Mouse (Mus musculus) urinary bladder, adult 18-20 months (tissue): Measurements from ENCODE around the gene Otop2.

Experiments
- DNase-seq, 2 experiments: peaks; one replicate each; pipeline ENCODE4 v3.0.0; 2022; ENCODE audit warnings: low spot score in 2 of 2, mixed read lengths in 2 of 2

Otop2 gene

DNA sequence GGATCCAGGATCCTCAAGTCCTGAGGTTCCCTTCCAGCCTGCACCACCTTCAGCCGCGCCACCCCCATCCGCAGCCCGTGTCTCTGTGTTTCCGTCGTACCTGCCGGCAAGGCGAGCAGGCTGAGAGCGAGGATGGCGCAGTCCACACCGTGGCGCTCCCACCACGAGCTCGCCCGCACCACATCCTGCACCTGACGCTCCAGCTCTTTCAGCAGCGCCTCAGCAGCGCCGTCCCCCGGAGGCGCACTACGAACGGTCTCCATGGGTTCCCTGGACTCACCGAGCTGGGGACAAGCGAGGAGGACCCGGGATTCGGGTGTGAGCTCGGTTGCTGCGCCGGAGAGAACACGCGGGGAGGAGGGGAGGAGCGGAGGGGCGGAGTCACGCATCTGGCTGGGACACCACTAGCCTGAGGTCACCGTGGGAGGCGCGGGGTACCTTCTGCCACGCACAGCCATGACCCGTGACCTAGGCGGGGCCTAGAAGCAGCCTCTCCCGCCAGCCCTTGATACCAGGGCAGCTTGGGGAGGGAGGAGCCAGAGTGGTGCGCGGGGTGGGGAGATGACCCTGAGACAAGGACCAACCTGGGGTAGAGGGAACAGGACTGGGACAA lies 9.6 kb upstream of the Otop2 start, which contains the start of gene Fads6:
Gene Fads6 (minus strand): TSS at position 450 of the 613 bp plus-strand sequence.
- peak; percentile 35 to 37 for DNase-seq

DNA sequence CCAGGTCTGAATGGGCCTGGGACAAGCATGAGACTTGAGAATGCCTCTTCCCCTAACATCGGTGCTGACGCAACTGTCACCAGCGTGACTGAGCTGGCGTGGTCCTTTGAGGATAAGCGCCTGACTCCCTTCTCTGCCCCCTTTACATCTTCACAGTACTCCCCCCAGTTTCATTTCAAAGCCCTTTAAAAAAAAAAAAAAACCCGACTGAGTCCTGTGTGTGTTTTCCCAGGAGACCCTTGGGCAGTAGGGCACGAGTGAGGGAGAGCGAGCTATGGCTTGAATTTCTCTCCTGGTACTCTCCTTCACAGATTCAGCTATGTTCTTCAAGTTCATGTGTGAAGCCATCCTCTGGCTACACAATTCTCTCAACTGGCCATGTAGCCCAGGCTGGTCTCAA lies 8.8 kb upstream of the Otop2 start:
- DNase-seq: no peak

DNA sequence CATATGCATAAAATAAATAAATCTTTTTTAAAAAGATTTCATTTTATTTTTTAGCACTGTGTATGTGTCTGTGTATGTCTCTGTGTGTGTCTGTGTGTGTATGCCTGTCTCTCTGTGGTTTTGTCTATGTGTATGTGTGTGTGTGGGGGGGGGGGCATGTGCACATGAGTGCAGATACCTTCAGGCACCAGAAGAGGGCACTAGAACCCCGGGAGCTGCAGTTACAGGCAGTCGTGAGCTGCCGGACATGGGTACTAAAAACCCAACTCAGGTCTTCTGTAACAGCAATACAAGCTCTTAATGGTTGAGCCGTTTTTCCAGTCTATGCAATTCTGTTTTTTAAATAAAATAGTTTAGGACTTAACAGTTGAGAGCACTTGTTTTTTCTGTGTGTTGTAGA lies 6.2 kb upstream of the Otop2 start:
- DNase-seq: no peak

- DNase-seq: no peak
Measured at GRCm38 (mm10) chr11:115301351-115301750, 5.6 kb upstream of the Otop2 start.

DNA sequence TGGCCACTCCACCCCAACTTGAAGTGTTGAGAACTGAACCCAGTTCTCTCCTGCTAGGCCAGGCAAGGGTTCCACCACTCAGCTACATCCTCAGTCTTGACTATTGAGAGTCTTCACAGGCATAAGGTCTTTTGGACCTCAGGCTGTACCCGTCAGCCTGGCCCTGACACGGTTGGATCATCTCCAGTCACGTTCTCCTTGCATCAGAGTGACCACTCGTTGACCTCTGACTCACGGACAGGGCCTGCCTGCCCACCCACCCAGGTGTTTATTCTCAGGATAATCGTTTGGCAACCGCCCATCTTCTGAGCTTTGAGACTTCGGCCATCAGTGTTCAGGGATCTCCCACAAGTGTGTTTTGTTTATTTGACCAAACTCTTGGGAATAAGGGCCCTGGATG lies 3.8 kb upstream of the Otop2 start:
- DNase-seq: peak in 1 of 2 experiments; percentile 48

GRCm38 (mm10) chr11:115308781-115309180 lies 1.8 kb downstream of the Otop2 start:
- DNase-seq: no peak

DNA sequence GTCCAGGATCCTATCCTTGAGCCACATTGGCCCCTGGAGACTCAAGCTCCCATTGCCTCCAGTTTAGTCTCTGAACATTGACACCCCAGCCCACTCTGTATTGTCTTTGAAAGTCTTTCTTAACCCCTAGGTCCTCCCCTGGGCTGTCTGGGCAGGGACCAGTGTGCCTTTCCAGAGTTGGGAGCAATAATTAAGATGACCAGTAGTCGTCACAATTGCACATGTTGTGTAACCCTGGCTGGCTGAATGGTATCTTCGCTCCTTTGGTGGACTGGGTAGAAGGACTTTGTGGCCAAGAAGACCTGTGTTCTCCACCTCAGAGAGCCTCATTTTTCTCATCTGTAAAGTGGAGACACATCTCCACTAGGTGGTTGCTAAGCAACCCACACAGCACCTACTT lies 7.3 kb downstream of the Otop2 start:
- DNase-seq: no peak

- no peak for DNase-seq
Measured at GRCm38 (mm10) chr11:115317204-115317603, 10.2 kb downstream of the Otop2 start.

DNA sequence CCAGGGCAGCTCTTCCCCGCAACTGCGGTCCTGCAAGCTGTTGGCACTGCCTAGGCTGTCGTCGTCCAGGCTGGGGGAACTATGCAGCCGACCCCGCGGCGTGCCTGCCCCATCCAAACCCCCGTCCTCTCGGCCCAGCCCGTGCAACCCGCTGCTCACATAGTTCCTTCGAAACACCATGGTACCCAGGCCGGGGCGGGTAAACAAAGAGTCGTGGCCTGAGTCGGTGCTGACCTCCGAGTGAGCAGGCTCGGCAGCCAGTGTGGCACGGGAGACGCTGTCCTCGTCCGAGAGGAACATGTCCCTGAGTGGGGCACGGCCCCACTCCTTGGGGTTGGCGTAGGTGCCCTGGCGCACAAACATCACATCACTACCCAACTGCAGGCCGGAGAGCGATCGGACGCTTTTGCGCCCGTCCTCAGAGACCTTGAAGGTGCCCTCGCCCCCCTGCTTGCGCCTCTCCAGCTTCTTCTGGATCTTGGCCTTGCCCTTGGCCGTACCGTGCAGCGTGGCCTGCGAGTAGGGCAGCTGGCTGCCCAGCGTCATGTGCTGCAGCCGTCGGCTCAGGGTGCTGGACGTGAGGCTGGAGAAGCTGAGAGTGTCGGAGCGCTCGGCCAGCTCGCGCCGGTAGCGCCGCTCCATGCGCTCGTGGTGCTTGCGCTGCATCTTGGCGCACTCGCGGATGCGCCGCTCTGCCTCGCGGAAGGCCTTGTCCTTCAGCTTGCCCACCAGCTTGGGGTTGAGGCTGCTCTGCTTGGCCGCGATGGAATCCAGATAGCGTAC lies 11.5 kb downstream of the Otop2 start:
- DNase-seq: no peak

DNA sequence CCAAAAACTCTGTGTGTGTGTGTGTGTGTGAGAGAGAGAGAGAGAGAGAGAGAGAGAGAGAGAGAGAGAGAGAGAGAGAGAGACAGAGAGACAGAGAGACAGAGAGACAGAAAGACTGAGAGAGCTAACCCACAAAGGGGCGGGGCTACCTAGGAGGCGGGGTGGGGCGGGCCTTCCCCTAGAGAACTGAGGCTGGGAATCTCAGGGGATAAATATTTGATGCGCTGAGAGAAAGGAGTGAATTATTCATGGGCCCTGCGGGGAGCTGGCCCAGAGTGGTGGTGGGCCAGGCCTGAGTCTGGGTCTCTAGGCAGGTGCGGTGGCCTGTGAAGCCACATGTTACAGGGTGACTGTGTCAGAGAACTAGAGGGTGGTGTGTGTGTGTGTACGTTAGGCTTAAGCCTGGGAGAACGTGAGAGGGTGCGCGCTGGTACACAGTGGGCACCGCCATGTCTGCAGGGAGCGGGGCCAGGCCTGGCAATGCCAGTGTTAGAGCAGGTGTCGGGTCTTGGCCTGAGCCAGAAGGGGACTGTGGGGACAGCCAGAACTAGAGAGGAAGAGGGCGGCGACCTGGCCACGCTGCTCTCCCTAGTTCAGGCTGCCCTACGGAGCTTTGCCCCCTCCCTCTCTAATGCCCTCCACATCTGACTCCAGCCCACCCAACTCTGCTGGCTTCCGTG lies 12.9 kb downstream of the Otop2 start:
- DNase-seq: no peak

DNA sequence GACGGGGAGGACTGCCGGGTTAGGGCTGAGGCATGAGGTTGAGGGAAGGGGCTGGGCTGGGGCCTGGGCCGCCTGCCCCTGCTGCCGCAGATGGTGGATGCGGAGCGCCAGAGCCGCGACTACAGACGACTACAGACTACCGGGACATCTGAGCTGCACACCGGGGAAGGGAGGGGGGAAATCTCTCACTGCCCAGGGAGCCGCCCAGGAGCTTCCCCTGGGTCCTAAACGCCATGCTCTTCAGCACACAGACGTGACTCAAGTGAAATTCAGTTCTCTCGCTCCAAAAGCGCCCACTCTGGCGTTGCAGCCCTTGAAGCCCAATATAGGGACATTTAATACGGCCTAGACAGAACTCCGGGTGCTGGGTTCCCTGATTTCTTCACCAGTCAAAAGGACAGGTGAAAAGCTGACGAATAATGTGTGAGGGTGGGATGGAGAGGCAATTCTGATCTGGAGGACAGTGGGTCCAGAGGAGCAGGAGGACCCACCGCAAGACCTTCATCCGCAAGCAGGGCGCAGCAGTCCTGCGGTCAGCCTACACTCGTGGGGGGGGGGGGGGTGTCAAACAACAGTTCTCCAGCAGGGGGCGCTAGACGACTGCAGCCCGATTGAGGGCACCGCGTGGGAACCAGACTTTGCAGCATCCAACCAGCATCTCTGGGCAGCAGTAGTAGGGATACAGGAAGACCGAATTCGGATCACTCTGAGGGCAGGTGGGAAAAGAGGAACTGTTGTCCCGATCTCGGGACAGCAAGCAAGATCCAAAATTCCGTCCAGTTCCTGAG lies 15.1 kb downstream of the Otop2 start, which contains the start of gene Ush1g:
Gene Ush1g (minus strand): TSS at position 136 of the 788 bp plus-strand sequence.
- peak in 1 of 2 experiments; percentile 26 for DNase-seq

GRCm38 (mm10) chr11:115323354-115323753 lies 16.4 kb downstream of the Otop2 start:
- no peak for DNase-seq

GRCm38 (mm10) chr11:115326730-115327129 lies 19.8 kb downstream of the Otop2 start:
- DNase-seq: no peak

GRCm38 (mm10) chr11:115329339-115329738 lies 22.4 kb downstream of the Otop2 start:
- DNase-seq: no peak

- no peak for DNase-seq
Measured at GRCm38 (mm10) chr11:115334531-115334930, 27.6 kb downstream of the Otop2 start, which contains the start of gene Otop3. Otop3 (plus strand) TSS chr11:115334731.

DNA sequence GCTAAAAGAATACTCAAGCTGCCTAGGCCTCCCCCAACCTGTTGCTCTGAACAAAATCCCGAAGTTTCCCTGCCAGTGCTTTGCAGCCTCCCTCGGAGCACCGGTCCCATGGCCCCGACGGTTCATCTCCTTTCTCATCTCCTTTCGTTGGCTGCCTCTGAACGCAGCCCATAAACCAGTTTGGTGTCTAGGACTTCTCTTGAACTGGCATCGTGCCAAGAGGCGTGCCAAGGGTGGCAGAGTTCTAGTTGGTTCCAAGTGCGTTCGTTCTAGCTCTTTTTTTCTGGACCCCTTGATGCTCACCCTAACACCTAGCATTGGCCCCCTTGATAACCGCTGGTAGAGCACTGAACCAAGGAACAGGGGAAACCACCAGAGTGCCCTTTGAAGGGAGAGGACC lies 28.3 kb downstream of the Otop2 start:
- DNase-seq: no peak

GRCm38 (mm10) chr11:115336115-115336514 lies 29.2 kb downstream of the Otop2 start:
- no peak for DNase-seq

- no peak for DNase-seq
Measured at GRCm38 (mm10) chr11:115337350-115337749, 30.4 kb downstream of the Otop2 start.

- no peak for DNase-seq
Measured at GRCm38 (mm10) chr11:115337826-115338225, 30.9 kb downstream of the Otop2 start.

GRCm38 (mm10) chr11:115341246-115341645 lies 34.3 kb downstream of the Otop2 start:
- DNase-seq: no peak

- no peak for DNase-seq
Measured at GRCm38 (mm10) chr11:115341866-115342265, 34.9 kb downstream of the Otop2 start.

DNA sequence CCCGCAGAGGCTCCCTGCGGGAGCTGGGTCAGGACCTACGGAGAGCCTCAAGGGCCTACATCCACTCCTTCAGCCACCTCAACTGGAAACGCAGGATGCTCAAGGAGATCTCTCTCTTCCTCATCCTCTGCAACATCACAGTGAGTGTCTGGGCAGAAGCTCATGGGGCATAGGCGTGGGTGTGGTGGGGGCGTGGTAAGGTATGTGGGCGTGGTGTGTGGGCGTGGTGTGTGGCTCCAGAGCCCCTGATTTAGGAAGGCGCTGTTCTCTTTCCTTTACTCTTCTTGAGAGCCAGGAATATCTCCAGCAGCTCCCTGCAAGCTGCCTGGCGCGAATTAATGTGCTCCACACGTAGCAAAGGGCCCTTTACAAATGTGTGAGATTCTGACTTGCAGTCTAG lies 38.0 kb downstream of the Otop2 start:
- DNase-seq: no peak
